Mouse (Mus musculus) B cell, adult (primary cell): ENCODE measurements around the gene Smurf2. TPM values are rescaled to one million over a fixed set of nuclear protein-coding genes. Genes with fewer than 3 reads are reported as not detected.

Experiments
- total RNA-seq: library from RNA; stranded (reverse); gene quantifications from 4 replicates; pipeline ENCODE4 v1.2.4, GENCODE M21; 2023; ENCODE audit not compliant: inconsistent age

Smurf2 gene
- 47.1 to 53.1 TPM (median 48.3 TPM) in 4 replicates for total RNA-seq

GRCm38 (mm10) chr11:106920551-106921379, at the start of gene Smurf2:
Gene Smurf2 (minus strand): TSS chr11:106920715.

GRCm38 (mm10) chr11:106788775-106789459, 131.6 kb downstream of the Smurf2 start, which contains the start of the genes Ddx5 and Cep95:
Gene Ddx5 (minus strand): TSS chr11:106789185.
Gene Cep95 (plus strand): TSS chr11:106789252.

GRCm38 (mm10) chr11:106779388-106780088, 141.0 kb downstream of the Smurf2 start, which contains the start of gene Polg2:
Gene Polg2 (minus strand): TSS chr11:106779537.

Other genes starting within 250 kb of the Smurf2 start
- 248 to 257 TPM (median 252 TPM) in 4 replicates for gene Pecam1, start 170.1 kb downstream of the Smurf2 start, total RNA-seq
- gene Milr1, start 169.5 kb downstream of the Smurf2 start, total RNA-seq, result 12.6 to 19.4 TPM (median 16.0 TPM) in 4 replicates
- gene Polg2, start 141.2 kb downstream of the Smurf2 start, total RNA-seq, result 45.7 to 64.9 TPM (median 59.4 TPM) in 4 replicates
- 3,426 to 3,675 TPM (median 3,477 TPM) in 4 replicates for gene Ddx5, start 131.5 kb downstream of the Smurf2 start, total RNA-seq
- 22.1 to 26.8 TPM (median 25.0 TPM) in 4 replicates for gene Cep95, start 131.5 kb downstream of the Smurf2 start, total RNA-seq
- 19.4 to 31.3 TPM (median 25.4 TPM) in 4 replicates for gene Kpna2, start 78.8 kb upstream of the Smurf2 start, total RNA-seq
- gene 1810010H24Rik, start 105.0 kb upstream of the Smurf2 start, total RNA-seq, result 4.0 to 5.5 TPM (median 4.9 TPM) in 4 replicates
- gene Bptf, start 211.4 kb upstream of the Smurf2 start, total RNA-seq, result 145 to 168 TPM (median 163 TPM) in 4 replicates